Mouse (Mus musculus): Measurements from ENCODE around the gene Olfm2. TPM values are rescaled to one million over a fixed set of nuclear protein-coding genes. Genes with fewer than 3 reads are reported as not detected.

Gene Olfm2
- total RNA-seq, 2 experiments from 2014 or later, result 160 to 193 TPM

DNA sequence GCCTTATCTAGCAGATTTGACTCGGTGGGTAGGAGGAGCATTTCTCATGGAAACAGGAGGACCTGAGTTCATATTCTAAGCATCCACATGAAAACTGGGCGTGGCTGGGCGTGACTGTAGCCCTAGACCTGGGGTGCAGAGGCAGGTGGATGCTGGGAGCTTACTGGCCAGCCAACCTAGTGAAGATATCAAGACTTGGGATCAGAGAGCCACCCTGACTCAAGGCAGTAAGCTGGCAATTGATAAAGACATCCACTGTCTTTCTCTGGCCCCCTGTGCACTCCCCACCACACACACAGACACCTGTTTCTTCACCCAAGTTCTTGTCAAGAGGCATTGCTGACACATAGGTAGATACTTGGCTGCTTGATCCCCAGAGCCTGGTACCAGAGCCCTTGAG, 2.4 kb upstream of the Olfm2 start:
- intact Hi-C loops (cut with DNase I), result loop anchor here (10.0 kb wide), 1 partner anchor 56 kb away; no protein-coding TSS in a partner anchor
- no peak for DNase-seq (ENCODE audit: low spot score in 2 of 2)

DNA sequence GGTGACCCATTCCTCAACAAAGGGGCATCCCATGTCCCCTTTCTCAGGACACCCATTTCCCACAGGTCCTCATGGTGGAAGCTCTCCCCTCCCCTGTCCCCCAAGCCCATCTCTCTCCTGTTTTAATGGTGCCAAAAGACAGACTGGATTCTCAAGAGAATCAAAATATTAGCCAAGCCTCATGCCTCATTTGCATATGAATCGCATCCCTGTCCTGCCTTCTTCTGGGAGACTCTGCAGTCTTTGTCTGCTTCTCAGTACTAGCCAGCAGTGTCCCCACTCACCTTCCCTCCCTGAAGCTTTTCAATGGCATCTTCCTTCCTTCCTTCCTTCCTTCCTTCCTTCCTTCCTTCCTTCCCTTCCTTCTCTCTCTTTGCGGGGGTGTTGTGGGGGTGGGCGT, 1.5 kb upstream of the Olfm2 start:
- DNase-seq (ENCODE audit: low spot score in 2 of 2), result no peak
- intact Hi-C loops (cut with DNase I), result loop anchor here (10.0 kb wide), 1 partner anchor 57 kb away; no protein-coding TSS in a partner anchor

DNA sequence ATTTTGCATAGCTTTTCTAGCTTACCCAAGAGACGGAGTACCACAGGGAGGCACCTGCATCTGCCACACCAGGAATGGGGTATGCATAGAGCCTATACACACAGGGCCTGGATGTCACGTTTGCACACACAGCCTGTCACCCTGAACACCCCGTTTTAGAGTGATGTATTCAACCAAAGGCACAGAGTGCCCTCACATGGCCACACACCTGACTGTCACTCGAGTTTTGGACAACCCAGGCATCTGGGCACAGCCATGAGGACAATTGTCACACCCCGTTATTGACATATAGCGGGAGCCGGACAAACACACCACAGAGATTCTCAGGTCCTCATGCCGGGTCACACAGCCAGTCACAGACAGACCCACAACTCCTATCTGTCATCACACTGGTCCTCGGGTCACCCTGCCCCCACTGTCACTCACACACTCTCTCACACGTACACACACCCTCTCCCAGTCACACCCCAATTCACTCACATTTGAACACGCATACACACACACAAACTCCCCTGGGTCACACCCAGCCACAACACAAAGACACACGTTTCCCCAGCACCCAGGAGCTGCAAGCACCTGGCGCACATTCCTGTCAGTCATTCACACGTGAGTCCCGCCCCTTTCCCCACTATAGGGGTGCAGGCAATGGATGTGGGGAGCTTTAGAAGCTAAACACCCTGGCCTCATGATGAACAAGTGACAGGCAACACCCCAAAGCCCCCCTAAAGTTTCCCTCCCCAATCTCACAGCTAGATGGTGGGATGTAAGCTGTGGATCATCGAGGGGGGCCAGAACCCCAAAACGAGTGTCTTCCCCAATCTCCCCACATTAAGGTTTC, 801 bp downstream of the Olfm2 start:
- DNase-seq (ENCODE audit: low spot score in 2 of 2), result no peak
- intact Hi-C loops (cut with DNase I), result loop anchor here (10.0 kb wide), 1 partner anchor 59 kb away; no protein-coding TSS in a partner anchor

DNA sequence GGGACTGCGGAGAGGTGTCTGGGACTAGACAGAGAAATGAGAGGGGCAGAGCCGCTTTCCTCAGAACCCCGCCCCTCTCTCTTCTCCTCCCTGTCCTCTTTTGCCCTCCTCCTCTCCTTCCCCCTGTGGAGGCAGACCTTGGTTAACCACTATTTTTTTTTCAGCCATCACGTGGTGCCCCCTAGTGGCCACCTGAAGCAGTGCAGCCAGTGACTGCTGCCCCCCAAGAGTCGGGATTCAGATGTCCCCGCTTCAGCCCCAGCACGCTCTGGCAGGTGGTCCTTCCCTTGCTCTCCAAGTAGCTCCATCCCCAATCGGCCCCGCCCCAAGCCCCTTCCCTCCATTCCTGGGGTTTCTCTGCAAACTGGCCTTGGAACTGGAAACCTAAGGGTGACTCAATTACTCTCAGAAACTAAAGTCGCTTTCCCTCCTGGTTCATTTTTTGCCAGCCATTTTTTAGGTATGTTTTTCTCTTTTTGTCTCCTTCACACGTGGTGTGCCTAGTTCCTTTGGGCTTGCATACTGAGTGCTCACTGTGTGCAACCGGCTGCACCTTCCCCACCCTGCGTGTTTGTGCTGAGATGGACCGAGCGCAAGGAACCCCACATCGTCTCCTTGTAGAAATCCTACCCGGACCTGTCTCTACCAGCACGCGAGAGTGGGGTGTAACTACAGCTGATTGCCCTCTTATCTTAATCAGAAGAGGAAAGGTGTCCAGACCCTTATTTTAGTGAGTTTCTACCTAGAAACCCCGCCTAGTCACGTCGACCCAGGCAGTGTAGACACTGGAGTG, 2.0 kb downstream of the Olfm2 start:
- DNase-seq (ENCODE audit: low spot score in 2 of 2), result peak in 1 of 2 experiments; percentile 39
- intact Hi-C loops (cut with DNase I), result loop anchor here (10.0 kb wide), 1 partner anchor 61 kb away; no protein-coding TSS in a partner anchor

DNA sequence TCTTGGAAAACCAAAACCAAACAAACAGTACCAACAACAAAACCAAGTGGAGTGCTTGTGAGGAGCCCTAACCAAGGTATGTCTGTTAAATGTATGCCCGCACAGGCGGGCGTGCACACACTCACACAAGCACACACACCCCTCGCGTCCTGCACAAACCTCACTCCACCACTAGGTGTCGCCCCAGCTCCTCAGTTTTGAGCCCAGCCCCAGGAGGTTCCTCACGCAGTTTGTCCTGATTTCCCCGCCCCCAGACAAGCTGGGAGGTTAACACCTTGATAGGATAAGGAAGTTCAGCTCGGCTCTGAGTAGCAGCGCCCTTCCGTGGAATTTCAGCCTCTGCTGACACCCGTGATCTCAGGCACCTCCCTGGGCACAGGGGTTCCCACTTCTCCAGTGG, 5.7 kb downstream of the Olfm2 start:
- intact Hi-C loops (cut with DNase I), result loop anchor here (2.0 to 10.0 kb wide), 2 partner anchors 64 to 90 kb away; no protein-coding TSS in a partner anchor
- DNase-seq (ENCODE audit: low spot score in 2 of 2), result peak; percentile 80 to 83

DNA sequence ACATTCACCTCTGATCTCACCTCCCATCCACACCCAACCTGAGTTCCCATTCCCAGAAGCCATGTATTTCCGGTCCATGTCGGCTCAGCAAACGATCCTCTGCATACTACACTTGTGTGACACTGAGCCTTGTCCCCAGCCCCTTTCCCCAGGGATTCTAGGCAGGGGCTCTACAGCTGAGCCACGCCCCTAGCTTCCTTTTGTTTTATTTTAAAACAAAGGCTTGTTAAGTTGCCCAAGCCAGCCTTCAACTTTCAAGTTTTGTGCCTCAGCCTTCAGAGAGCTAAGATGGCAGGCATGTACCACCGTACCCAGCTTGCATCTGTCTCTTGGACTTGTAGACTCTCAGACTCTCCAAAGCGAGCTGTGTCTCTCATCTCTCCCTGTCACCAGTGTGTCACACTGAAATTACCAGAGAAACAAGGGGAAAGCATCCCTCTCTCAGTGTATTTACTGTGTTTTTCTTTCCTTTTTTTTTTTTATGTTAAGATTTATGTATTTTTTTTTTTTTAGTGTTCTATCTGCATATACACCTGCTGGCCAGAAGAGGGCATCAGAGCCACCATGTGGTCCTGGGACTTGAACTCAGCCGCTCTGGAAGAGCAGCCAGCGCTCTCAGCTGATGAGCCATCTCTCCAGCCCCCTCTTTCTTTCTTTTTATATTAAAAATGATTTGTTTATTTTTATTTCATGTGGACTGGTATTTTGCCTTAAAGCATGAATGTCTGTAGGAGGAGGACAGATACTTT, 7.7 kb downstream of the Olfm2 start:
- no peak for DNase-seq (ENCODE audit: low spot score in 2 of 2)
- intact Hi-C loops (cut with DNase I), result no loop called here

DNA sequence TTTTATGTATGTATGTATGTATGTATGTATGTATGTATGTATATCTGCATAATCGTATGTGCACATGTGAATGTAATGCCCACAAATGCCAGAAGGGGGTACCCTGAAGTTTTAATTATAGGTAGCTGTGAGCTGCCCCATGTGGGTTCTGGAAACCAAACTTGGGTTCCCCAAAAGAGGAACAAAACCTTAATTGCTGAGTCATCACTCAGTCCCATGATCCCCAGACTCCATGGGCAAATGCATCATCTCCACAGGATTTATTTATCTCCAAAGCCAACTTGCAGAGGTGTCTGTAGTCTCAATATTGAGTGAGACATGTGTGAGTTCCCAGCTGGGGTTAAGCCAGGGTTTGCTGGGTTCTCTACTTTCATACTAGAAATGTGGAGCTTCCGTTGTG, 8.9 kb downstream of the Olfm2 start:
- intact Hi-C loops (cut with DNase I), result no loop called here
- no peak for DNase-seq (ENCODE audit: low spot score in 2 of 2)

DNA sequence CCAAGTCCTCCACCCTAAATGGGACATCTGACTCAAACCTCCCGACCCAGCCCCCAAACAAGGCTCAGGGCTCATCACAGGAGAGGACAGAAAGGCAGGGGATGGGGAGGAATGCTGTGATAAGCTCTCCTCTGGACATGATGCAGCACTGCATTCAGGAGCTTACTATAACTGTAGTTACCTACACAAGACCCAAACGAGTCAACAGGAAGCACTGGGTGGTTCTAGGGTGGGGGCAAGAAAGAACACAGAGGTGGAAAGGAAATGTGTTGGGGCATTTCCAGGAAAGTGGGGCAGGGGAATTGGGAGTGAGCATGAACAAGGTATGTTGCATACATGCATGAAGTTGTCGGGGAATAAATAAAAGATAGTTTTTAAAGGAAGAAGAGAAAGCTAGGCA, 11.5 kb downstream of the Olfm2 start:
- intact Hi-C loops (cut with DNase I), result no loop called here
- DNase-seq (ENCODE audit: low spot score in 2 of 2), result no peak

DNA sequence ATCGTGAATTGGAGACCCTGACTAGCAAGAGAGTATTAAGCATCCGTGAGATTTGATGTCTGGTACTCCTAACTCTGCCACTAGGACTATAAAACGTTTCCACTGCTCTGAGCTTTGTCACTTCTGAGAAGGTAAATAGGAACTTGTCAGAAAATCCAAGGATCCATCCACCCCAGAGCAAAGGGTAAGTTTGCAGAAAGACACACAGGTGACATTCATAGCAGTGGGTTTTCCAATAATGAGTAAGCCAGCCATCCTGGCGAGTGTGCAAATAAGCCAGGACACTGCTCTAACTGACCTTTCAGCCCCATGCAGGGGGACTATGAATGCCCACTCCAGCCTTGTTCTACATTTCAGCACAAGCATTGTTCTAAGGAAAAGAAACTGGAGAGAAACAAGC, 14.4 kb downstream of the Olfm2 start:
- no peak for DNase-seq (ENCODE audit: low spot score in 2 of 2)
- intact Hi-C loops (cut with DNase I), result no loop called here

DNA sequence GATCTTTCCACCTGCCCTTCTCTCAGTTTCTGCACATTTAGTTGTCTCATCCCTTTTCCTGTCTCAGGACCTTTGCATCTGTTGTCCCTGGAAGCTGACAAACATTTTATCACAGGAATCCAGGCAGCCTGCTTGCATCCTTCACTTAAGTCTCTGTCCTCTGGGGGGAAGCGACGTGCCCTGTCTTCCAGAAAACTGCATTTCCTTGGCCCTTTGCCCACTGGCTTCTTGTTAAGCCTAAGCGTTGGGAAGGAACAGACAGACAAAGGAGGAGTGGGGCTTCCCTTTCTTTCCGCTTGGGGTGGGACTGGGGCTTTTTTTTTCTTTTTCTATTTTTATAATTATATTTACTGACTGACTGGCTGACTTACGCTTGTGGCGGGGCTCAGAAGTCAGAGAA, 16.7 kb downstream of the Olfm2 start:
- DNase-seq (ENCODE audit: low spot score in 2 of 2), result no peak
- intact Hi-C loops (cut with DNase I), result loop anchor here (5.0 kb wide), 1 partner anchor 42 kb away; no protein-coding TSS in a partner anchor

DNA sequence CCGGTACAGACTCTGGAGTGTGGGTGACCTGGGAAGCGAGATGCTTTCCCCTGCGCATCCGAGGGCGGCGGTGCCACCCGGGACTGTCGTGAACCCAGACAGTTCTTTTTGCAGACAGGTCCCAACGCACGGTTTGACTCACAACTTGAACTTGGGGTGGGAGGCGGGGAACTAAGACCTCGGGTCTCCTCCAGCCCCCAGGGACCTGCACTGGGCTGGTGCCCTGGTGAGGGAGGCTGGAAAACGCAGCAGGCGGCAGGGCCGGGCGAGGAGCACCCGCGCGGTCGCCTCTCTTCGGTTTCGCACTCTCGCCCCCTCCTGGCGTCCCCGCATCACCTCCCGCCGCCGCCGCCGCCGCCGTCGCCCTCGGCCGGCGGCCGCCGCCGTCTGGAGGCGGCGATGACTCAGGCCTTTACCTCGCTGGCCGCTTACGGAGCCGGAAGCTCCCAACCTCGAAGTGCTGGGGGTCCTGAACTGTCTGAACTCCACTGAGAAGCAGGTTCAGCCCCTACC, 18.5 kb downstream of the Olfm2 start:
- intact Hi-C loops (cut with DNase I), result loop anchor here (1.0 to 5.0 kb wide), 2 partner anchors 40 to 65 kb away; no protein-coding TSS in a partner anchor
- peak; percentile 54 to 71 for DNase-seq (ENCODE audit: low spot score in 2 of 2)

DNA sequence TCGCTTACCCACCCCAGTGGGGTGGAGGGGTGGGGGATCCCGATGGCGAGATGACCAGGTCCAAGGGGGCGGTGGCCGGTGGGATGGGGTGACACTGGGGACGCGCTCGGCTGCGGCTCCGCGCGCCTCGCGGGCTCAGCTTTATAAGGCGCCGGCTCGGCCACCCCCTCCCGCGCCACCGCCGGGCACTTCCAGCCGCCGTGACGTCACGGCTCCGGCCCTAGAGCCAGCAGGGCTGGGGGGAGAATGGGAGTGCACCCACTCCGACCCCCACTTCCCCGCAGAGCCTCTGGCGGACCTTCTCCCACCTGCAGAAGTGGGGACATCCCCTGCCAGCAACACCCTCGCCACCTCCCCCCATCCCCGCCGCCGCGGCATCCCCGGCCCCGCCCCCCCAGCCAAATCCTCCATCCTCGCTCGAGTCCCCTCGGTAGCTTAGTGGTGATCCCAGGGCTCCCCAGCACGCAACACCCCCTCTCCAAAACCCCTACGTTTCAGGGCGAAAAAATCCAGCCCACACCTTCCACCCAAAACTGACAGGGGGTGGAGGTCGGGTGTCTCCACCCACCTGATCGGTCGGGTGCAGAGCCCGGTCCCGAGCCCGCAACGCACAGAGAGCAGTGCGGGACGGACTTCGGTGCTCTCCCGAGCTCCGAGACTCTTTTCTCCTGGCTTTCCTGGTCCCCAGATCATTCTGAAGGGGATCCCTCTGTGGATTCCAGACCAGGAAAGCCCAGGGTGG, 19.1 kb downstream of the Olfm2 start:
- intact Hi-C loops (cut with DNase I), result loop anchor here (1.0 to 5.0 kb wide), 2 partner anchors 40 to 65 kb away; no protein-coding TSS in a partner anchor

DNA sequence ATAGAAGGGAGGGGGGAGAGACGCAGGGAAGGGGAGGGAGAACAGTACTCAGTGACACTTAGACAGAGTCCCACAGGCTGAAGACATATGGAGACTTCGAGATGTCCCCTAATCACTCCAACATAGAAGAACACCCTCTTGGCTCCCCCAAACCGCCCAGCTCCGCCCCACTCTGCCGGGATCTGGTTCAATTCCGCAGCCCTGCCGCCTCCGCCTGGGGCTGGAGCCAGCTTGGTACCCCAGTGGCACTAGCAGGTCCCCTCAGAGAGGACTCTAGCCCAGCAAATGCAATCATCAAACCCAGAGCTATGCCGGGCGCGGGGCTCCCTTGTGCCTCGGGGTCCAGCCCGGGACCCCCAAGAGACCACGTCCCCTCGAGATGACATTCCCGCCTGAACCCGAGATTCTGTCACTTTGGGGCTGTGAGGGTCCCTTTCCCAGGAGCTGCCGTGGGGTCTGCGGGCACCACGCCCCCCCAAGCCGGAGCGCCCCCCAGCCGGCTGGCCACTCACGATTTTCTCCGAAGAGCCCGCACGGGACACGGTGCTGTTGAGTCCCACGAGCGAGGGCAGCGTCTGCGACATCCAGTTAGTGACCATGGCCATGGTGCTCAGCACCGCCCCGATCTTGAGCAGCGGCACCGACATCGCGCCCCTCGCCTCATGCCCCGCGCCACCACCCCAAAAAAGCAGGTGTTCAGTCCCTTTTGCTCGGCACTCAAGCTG, 19.9 kb downstream of the Olfm2 start:
- DNase-seq (ENCODE audit: low spot score in 2 of 2), result peak in 1 of 2 experiments; percentile 73
- intact Hi-C loops (cut with DNase I), result loop anchor here (5.0 kb wide), 1 partner anchor 39 kb away; no protein-coding TSS in a partner anchor

More for the DNA sequence above, 19.1 kb downstream of the Olfm2 start:
- peak; percentile 55 to 72 for DNase-seq (ENCODE audit: low spot score in 2 of 2)

DNA sequence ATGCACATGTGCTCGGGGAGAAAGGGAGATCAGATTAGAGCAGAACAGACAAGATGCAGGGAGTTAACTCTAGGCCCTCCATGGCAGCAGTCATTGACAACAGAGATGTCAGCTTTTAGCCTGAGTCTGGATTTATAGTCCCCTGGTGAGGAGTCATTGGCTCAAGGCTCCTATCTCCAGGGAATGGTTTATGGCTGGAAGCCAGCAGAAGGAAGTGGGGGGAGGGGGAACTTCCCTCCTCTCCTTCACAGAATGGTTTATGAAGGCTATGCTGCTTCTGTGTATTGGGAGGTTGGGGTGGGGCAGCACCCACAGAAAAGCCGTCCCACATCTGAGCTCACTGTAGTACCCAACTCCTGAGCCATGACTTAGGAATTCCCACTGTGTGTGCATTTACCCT, 24.6 kb downstream of the Olfm2 start:
- intact Hi-C loops (cut with DNase I), result no loop called here
- DNase-seq (ENCODE audit: low spot score in 2 of 2), result no peak

DNA sequence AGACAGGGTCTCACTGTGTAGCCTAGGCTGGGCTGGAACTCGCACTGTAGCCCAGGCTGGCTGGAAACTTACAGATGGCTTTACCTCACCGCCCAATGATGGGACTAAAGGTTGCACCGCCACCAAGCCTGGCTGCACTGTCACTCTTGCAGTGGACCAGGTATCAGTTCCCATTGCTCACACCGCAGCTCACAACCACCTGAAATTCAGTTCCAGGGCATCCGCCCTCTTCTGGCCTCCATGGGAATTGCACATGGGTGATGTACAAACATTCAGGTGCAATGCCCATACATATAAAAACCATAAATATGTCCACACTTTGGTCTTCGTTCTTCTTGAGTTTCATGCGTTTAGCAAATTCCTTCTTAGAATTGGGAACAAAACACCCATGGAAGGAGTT, 30.8 kb downstream of the Olfm2 start:
- DNase-seq (ENCODE audit: low spot score in 2 of 2), result no peak
- intact Hi-C loops (cut with DNase I), result no loop called here

DNA sequence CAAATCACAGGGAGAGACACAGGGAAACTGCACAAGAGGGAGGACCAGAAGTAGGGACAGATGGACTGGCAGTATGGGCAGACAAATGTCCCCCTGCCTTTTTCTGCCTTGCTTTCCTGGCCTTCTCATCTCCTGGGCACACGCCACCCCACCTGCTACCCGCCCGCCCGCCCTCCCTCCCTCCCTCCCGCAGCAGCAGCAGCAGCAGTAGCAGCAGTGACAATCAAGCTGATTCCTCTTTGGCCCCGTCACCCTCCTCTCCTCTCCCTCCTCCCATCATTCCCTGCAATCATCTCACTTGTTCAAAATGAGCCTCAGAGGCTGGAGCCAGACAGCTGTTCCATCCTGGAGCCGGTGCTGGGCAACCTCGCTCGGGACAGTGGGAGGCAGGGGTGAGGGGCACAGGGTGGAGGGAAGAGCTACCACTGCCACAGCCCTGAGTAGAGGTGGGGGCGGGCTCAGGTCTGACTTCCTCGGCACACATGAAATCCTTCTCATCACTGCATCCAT, 32.6 kb downstream of the Olfm2 start:
- intact Hi-C loops (cut with DNase I), result no loop called here

DNA sequence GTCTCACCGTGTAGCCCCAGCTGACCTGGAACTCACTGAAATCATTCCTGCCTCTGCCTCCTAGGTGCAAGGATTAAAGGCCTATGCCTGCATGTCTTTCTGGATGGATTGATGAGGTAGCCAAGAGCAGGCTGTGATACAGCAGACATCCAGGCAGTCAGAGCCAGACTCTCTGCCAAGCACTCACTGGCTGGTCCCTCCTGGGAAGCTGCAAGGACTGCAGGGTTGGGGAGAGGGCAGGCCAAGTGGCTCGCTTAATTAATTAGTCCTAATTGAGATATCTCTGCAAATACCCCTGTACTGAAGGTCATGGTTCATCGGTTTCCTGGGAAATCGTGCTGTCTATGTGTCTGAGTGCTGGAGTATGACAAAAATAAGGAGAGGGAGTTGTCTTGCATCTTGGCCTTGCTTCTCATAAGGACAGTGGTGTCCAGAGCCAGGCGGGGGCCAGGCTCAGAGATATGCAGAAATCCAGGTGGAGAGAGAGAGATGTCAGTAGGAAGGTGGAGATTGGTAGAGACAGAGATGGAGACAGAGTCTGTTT, 33.1 kb downstream of the Olfm2 start:
- DNase-seq (ENCODE audit: low spot score in 2 of 2), result no peak
- intact Hi-C loops (cut with DNase I), result no loop called here

More for the DNA sequence above, 32.6 kb downstream of the Olfm2 start:
- no peak for DNase-seq (ENCODE audit: low spot score in 2 of 2)

DNA sequence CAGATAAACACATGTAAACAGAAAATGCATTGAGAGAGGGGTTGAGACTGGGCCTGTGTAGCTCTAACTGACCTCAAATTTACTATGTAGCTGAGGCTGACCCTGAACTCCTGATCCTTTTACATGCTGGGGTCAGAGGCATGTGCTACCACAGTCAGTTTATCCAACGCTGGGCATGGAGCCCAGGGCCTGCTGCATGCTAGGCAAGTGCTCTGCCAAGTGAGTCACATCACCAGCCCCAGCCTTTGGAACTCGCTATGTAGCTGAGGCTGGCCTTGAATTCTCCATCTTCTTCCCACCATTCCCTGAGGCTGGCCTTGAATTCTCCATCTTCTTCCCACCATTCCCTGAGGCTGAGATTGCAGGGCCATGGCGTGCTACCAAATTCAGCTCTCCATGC, 35.7 kb downstream of the Olfm2 start:
- intact Hi-C loops (cut with DNase I), result no loop called here
- no peak for DNase-seq (ENCODE audit: low spot score in 2 of 2)
